Mouse (Mus musculus) ovary, adult 2 months (tissue): ENCODE data around the gene Creg2. TPM values are rescaled to one million over a fixed set of nuclear protein-coding genes. Genes with fewer than 3 reads are reported as not detected.

Experiments
- polyA plus RNA-seq: library from polyadenylated mRNA; depleted of rRNA; stranded (reverse); fragments of >200 nt; gene quantifications from 2 replicates; pipeline ENCODE4 v1.2.3, GENCODE M21; 2012; rRNA removed

Creg2 gene
- 0.81 and 1.2 TPM in 2 replicates for polyA plus RNA-seq

GRCm38 (mm10) chr1:39651241-39651548 is at the start of gene Creg2:
Creg2 (minus strand) TSS chr1:39651474.

GRCm38 (mm10) chr1:39577253-39577705 is 74.0 kb downstream of the Creg2 start, which contains the start of gene Rnf149:
Rnf149 (minus strand) TSS chr1:39577405.

Other genes with a start within 250 kb of the Creg2 start
- 30.8 and 36.3 TPM in 2 replicates for gene Tbc1d8, start 172.7 kb downstream of the Creg2 start, polyA plus RNA-seq
- 33.7 and 44.2 TPM in 2 replicates for gene Cnot11, start 116.5 kb downstream of the Creg2 start, polyA plus RNA-seq
- 44.8 and 63.2 TPM in 2 replicates for gene Rnf149, start 74.1 kb downstream of the Creg2 start, polyA plus RNA-seq
- gene Rfx8, start 69.5 kb upstream of the Creg2 start, polyA plus RNA-seq = 0.16 and 0.21 TPM in 2 replicates
- gene Gm3646, start 153.9 kb upstream of the Creg2 start, polyA plus RNA-seq = not detected in 2 replicates
- gene Map4k4, start 249.4 kb upstream of the Creg2 start, polyA plus RNA-seq = 122 and 140 TPM in 2 replicates